Mouse (Mus musculus) myocyte (in vitro differentiated cells): ENCODE measurements around the gene Rpa2.

Experiments used
- E2F4 ChIP-seq: IDR thresholded peaks from one replicate; pipeline ENCODE4 v1.6.1; 2011; ENCODE audit warnings: mild to moderate bottlenecking, control low read depth, moderate library complexity; ENCODE audit not compliant: insufficient read depth
- MAX ChIP-seq: IDR thresholded peaks from one replicate; pipeline ENCODE4 v1.6.1; 2011; ENCODE audit warnings: low read depth, mild to moderate bottlenecking, control low read depth
- MYOD1 ChIP-seq, 3 experiments: IDR thresholded peaks; one replicate each; pipeline ENCODE4 v1.6.1; 2011; ENCODE audit warnings: control low read depth in 2 of 3, low read depth in 2 of 3, mild to moderate bottlenecking in 2 of 3, moderate library complexity in 1 of 3; ENCODE audit not compliant: insufficient read length in 2 of 3, control insufficient read depth in 1 of 3
- MYOG ChIP-seq, 3 experiments: IDR thresholded peaks; one replicate each; pipeline ENCODE4 v1.6.1; 2011; ENCODE audit warnings: control low read depth in 2 of 3, low read depth in 2 of 3, mild to moderate bottlenecking in 2 of 3; ENCODE audit not compliant: insufficient read length in 2 of 3, control insufficient read depth in 1 of 3, insufficient read depth in 1 of 3
- POLR2A ChIP-seq: IDR thresholded peaks from one replicate; pipeline ENCODE4 v1.6.1; 2011; ENCODE audit warnings: low read depth, mild to moderate bottlenecking, control low read depth, moderate library complexity; ENCODE audit not compliant: insufficient read length
- POLR2AphosphoS2 ChIP-seq: IDR thresholded peaks from one replicate; pipeline ENCODE4 v1.6.1; 2011; ENCODE audit warnings: low read depth, control low read depth; ENCODE audit not compliant: insufficient read length
- SRF ChIP-seq: IDR thresholded peaks from one replicate; pipeline ENCODE4 v1.6.1; 2011; ENCODE audit warnings: low read depth; ENCODE audit not compliant: control insufficient read depth, insufficient read length
- TCF12 ChIP-seq: IDR thresholded peaks from one replicate; pipeline ENCODE4 v1.6.1; 2011; ENCODE audit warnings: mild to moderate bottlenecking, control low read depth; ENCODE audit not compliant: poor library complexity, insufficient read depth, severe bottlenecking
- TCF3 ChIP-seq: IDR thresholded peaks from one replicate; pipeline ENCODE4 v1.6.1; 2011; ENCODE audit warnings: low read depth, control low read depth; ENCODE audit not compliant: insufficient read length
- USF1 ChIP-seq: IDR thresholded peaks from one replicate; pipeline ENCODE4 v1.6.1; 2011; ENCODE audit warnings: low read depth, mild to moderate bottlenecking, control low read depth, moderate library complexity

- TF ChIP-seq MAX (no peak), POLR2A (no peak), MYOG (IDR thresholded peaks at IDR 0.05; ENCODE audit: control insufficient read depth in 1 of 3, insufficient read depth in 1 of 3, insufficient read length in 2 of 3, low read depth in 2 of 3) (no peak), USF1 (no peak), TCF12 (no peak), MYOD1 (IDR thresholded peaks at IDR 0.05; ENCODE audit: control insufficient read depth in 1 of 3, insufficient read length in 2 of 3, low read depth in 2 of 3) (no peak), E2F4 (no peak), SRF (no peak), POLR2AphosphoS2 (no peak), TCF3 (no peak)
Measured at GRCm38 (mm10) chr4:132731616-132732015, 36.5 kb upstream of the Rpa2 start.
